Mouse (Mus musculus) neural tube, embryonic 11.5 days (tissue): ENCODE results near the gene Hpgd. TPM values are rescaled to one million over a fixed set of nuclear protein-coding genes. Genes with fewer than 3 reads are reported as not detected.

Experiments used
- ATAC-seq: fragments of 200-750 bp; cut with Nextera tagmentation; 2 replicates; pipeline ENCODE4 v1.8.0; 2017; ENCODE audit warnings: moderate number of reproducible peaks, mild to moderate bottlenecking, moderate TSS enrichment, moderate library complexity; ENCODE audit not compliant: insufficient read depth, low FRiP score, low TSS enrichment
- DNase-seq: peaks from one replicate; pipeline ENCODE4 v3.0.0-alpha.2; 2015; ENCODE audit warnings: low spot score
- H3K27ac ChIP-seq: fragments of 300-500 bp; sonication (generic); 2 replicates; pipeline ENCODE4 v1.5.1; 2014; ENCODE audit warnings: low read depth, mild to moderate bottlenecking, low read length
- H3K27me3 ChIP-seq: fragments of 300-500 bp; sonication (generic); 2 replicates; pipeline ENCODE4 v1.6.1; 2014; ENCODE audit warnings: mild to moderate bottlenecking, low read length, mixed read lengths; ENCODE audit not compliant: control insufficient read depth, insufficient read depth
- H3K36me3 ChIP-seq: fragments of 300-500 bp; sonication (generic); 2 replicates; pipeline ENCODE4 v1.6.1; 2014; ENCODE audit warnings: mild to moderate bottlenecking, low read length, moderate library complexity, mixed read lengths; ENCODE audit not compliant: control insufficient read depth, insufficient read depth
- H3K4me1 ChIP-seq: fragments of 300-500 bp; sonication (generic); 2 replicates; pipeline ENCODE4 v1.6.1; 2014; ENCODE audit warnings: low read length, mixed read lengths; ENCODE audit not compliant: control insufficient read depth, insufficient read depth
- H3K4me2 ChIP-seq: fragments of 300-500 bp; sonication (generic); 2 replicates; pipeline ENCODE4 v1.6.1; 2014; ENCODE audit warnings: low read depth, mild to moderate bottlenecking, moderate library complexity
- H3K4me3 ChIP-seq: fragments of 300-500 bp; sonication (generic); 2 replicates; pipeline ENCODE4 v1.5.1; 2014; ENCODE audit warnings: low read depth, low read length
- H3K9ac ChIP-seq: fragments of 300-500 bp; sonication (generic); 2 replicates; pipeline ENCODE4 v1.6.1; 2014; ENCODE audit warnings: mild to moderate bottlenecking, low read length
- H3K9me3 ChIP-seq: fragments of 300-500 bp; sonication (generic); 2 replicates; pipeline ENCODE4 v1.6.1; 2016; ENCODE audit warnings: low read length; ENCODE audit not compliant: control insufficient read depth
- WGBS: fragments of 180-500 bp; shearing (Covaris S2); extraction: QIAGEN DNeasy Blood & Tissue Kit; methylation state at CpG from one replicate; pipeline ENCODE4 v1.1.7; 2014; 5-methylcytosine and 5-hydroxymethylcytosine counted together
- polyA plus RNA-seq: library from polyadenylated mRNA; unstranded; fragments of >200 nt; fragmentation: Nextera tagmentation; extraction: Ambion mirVana; gene quantifications from 2 replicates; pipeline ENCODE4 v1.2.1, GENCODE M21; 2014

Gene Hpgd
- polyA plus RNA-seq, 1 experiment from 2014 or later: 9.5 TPM

GRCm38 (mm10) chr8:56336771-56337170 is 42.4 kb downstream of the Hpgd start:
- ATAC-seq (no peak), DNase-seq (no peak)
- Histone ChIP-seq H3K4me2 (no peak overlapping the region), H3K36me3 (no peaks in the 10 kb centered on the region), H3K27me3 (no peaks in the 10 kb centered on the region), H3K27ac (no peak overlapping the region), H3K9ac (no peak overlapping the region), H3K4me3 (no peak overlapping the region), H3K9me3 (no peaks in the 10 kb centered on the region), H3K4me1 (no peaks in the 10 kb centered on the region)
- WGBS: 86% methylated on average over 8 of the region's 8 CpGs

DNA sequence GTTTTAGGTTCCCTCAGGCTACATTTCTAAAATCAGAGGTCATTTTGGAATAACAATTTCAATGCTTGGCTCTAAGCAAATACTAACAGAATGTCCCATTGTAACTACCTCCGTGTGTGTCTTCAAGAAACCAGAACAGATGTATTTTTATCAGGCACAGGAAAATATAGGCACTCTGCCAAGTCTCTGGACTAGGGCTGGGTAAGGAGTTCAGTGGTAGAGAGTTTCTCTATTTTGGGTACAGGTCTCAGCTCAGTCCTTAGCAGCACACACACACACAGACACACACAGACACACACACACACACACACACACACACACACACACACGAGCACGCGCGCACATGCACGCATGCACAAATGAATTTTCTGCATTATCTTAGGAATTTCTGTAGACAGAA is 49.1 kb downstream of the Hpgd start:
- Histone ChIP-seq H3K9me3 (no peaks in the 10 kb centered on the region), H3K4me2 (no peak overlapping the region), H3K27me3 (no peaks in the 10 kb centered on the region), H3K4me3 (no peak overlapping the region), H3K36me3 (no peaks in the 10 kb centered on the region), H3K4me1 (no peaks in the 10 kb centered on the region), H3K27ac (no peak overlapping the region), H3K9ac (no peak overlapping the region)
- 92% methylated on average over 6 of the region's 6 CpGs for WGBS
- DNase-seq (no peak), ATAC-seq (no peak)

GRCm38 (mm10) chr8:56343940-56344339 is 49.6 kb downstream of the Hpgd start:
- Histone ChIP-seq H3K4me2 (no peak overlapping the region), H3K4me1 (no peaks in the 10 kb centered on the region), H3K27ac (no peak overlapping the region), H3K4me3 (no peak overlapping the region), H3K9ac (no peak overlapping the region), H3K36me3 (no peaks in the 10 kb centered on the region), H3K9me3 (no peaks in the 10 kb centered on the region), H3K27me3 (no peaks in the 10 kb centered on the region)
- WGBS: 86% methylated on average over 2 of the region's 2 CpGs
- ATAC-seq (no peak), DNase-seq (no peak)

DNA sequence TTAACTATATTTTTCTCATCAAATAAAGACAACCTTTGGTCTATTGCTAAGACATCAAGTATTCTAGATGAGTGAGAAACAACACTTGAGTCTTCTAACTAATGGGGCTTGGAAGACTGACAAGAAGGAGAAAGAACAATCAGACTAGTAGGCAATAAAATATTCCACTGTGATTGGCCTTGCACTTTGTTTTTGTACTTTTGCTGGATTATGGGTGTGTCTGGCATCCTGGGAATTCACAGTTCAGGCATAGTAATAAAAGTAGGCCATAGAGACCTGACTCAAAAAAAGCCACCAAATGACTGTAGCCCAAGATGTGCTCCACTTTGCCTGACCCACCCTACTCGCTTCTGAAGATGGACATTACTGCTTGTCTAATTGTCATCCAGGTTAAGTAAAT is 50.0 kb downstream of the Hpgd start:
- 83% methylated on average over 1 of the region's 1 CpGs for WGBS
- Histone ChIP-seq H3K9me3 (no peaks in the 10 kb centered on the region), H3K4me3 (no peak overlapping the region), H3K27ac (no peak overlapping the region), H3K4me2 (no peak overlapping the region), H3K9ac (no peak overlapping the region), H3K4me1 (no peaks in the 10 kb centered on the region), H3K27me3 (no peaks in the 10 kb centered on the region), H3K36me3 (no peaks in the 10 kb centered on the region)
- ATAC-seq (no peak), DNase-seq (no peak)

DNA sequence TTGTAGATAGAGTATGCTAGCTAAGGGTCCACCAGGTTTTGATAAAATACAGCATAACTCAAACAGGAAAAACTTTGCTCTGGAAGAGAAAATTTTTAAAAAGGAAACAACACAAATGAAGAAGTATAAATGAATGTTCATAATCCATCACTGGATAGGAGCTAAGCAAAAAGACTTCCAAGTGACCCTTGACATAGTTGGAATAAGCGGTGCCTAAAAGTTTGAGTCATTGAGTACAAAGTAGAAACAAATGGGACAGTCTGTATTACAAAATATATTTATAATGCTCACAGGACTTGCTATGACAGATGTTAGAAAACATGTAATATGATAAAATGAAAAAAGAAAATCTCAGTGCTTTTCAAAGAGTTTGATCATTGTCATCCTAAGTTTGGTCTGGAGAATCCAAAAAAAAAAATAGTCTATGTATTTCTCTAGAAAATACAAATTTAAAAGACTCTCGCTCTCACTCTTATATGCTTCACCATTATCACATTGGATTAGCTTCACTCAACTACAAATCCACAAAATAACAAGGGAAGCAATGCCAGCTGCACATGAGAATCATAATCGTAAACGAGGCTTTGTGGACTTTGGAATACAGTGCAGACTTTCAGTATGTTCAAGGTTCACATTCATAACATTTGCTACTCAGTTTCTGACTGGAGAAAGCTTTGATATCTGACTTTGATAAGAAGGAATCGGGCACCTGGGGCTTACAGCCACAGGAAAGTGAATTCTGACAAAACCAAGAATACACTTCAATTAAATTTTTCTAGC is 51.4 kb downstream of the Hpgd start:
- H3K4me3 ChIP-seq: no peak overlapping the region
- no peaks in the 10 kb centered on the region for H3K4me1 ChIP-seq
- H3K36me3 ChIP-seq: no peaks in the 10 kb centered on the region
- H3K27ac ChIP-seq: no peak overlapping the region
- H3K9me3 ChIP-seq: no peaks in the 10 kb centered on the region
- DNase-seq: no peak
- H3K9ac ChIP-seq: no peak overlapping the region
- WGBS: 86% methylated on average over 5 of the region's 5 CpGs
- H3K4me2 ChIP-seq: no peak overlapping the region
- ATAC-seq: no peak
- H3K27me3 ChIP-seq: no peaks in the 10 kb centered on the region

DNA sequence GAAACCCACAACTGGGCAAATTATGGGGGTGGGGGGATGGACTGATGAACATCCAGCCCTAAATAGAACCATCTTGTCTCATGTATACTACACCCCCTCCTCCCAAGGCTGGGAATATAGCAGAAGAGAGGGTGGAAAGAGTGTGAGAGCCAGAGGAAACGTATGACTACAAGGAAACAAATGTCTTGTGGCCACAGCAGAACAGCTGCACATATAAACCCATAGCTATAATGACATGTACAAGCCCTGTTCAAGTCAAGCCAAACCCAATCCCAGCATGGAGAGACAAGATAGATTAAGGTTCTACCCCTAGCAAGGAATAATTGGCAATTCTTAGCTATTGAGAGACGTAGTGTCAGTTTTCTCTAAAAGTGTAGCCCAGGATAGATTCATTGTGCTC is 68.8 kb downstream of the Hpgd start:
- no peaks in the 10 kb centered on the region for H3K36me3 ChIP-seq
- ATAC-seq (no peak), DNase-seq (no peak)
- no peak overlapping the region for H3K9ac ChIP-seq
- no peaks in the 10 kb centered on the region for H3K4me1 ChIP-seq
- no peak overlapping the region for H3K4me3 ChIP-seq
- H3K27ac ChIP-seq: no peak overlapping the region
- 79% methylated on average over 2 of the region's 2 CpGs for whole genome bisulfite sequencing
- H3K9me3 ChIP-seq: no peaks in the 10 kb centered on the region
- H3K27me3 ChIP-seq: no peaks in the 10 kb centered on the region
- no peak overlapping the region for H3K4me2 ChIP-seq
